8 mouse cellular contexts compared by ENCODE assay signal in the genomic region with DNA sequence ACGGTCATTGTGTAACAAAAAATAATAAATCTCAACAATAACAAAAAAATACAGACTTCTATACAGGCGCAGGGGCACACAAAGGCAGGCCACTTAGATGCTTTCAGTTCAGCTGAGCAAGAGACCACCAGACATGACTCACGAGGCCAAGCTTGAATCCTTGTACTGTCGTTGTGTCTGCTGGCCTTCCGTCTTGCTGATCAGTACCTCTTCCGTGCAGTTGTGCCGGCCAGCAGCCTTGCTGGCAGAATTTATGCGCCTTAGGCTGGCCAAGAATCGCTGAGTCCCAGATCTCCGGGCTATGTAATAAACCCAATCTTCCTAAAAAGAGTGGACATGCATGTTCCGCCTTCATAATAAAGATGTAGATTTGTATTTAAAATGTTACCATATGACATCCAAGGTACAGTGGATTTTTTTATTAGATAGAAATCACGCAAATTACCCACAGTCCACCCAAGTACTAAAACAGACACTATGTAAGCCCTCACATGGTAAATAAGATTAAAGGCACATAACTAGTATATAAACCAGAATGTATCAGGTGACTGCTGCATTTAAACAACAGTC. TPM values are rescaled to one million over a fixed set of nuclear protein-coding genes. Genes with fewer than 3 reads are reported as not detected.
DNase-seq lines count a peak whose midpoint lies in the region; ATAC-seq lines count a peak whose summit lies in the region.

No protein-coding gene starts in this region.

- no peaks in the 10 kb centered on the region for H3K27me3 ChIP-seq in heart, embryonic 12.5 days (replicated peaks)
- H3K27me3 ChIP-seq in liver, embryonic 13.5 days, result peaks cover 12% of the 10 kb centered on the region; the same call in 1 of the 2 replicates

- peak overlapping the region; percentile 97 for H3K9ac ChIP-seq in heart, embryonic 12.5 days
- H3K9ac ChIP-seq in liver, embryonic 13.5 days, result peak overlapping the region; percentile 79

- peaks cover 23% of the 10 kb centered on the region for H3K36me3 ChIP-seq in heart, embryonic 12.5 days
- H3K36me3 ChIP-seq in liver, embryonic 13.5 days, result peaks cover 9% of the 10 kb centered on the region; the same call in 1 of the 2 replicates

- H3K4me3 ChIP-seq in heart, embryonic 12.5 days, result peak overlapping the region; percentile 66
- peak overlapping the region; percentile 65 for H3K4me3 ChIP-seq in liver, embryonic 13.5 days (replicated peaks)

- DNase-seq in heart, adult 18-20 months, result peak; percentile 29 to 42
- DNase-seq in heart, postnatal 25 days (ENCODE audit: low spot score), result no peak
- DNase-seq in adrenal gland, postnatal 14 days, result peak; percentile 57
- DNase-seq in liver, embryonic 13.5 days, result no peak
- DNase-seq in frontal cortex, adult 2 months (ENCODE audit: extremely low spot score in 1 of 2, low spot score in 1 of 2), result no peak
- DNase-seq in spleen, adult 12 weeks (ENCODE audit: low spot score), result no peak

- H3K4me1 ChIP-seq in heart, embryonic 12.5 days (replicated peaks), result peaks cover 13% of the 10 kb centered on the region
- H3K4me1 ChIP-seq in liver, embryonic 13.5 days (replicated peaks), result peaks cover 12% of the 10 kb centered on the region; the same call in 1 of the 2 replicates

- intact Hi-C loops in heart, postnatal 25 days (cut with DNase I), result loop anchor here (5.0 kb wide), 1 partner anchor 184 kb away; no protein-coding TSS in a partner anchor

- H3K4me2 ChIP-seq in heart, embryonic 12.5 days, result peak overlapping the region; percentile 98
- H3K4me2 ChIP-seq in liver, embryonic 13.5 days, result peak overlapping the region; percentile 94

- no peaks in the 10 kb centered on the region for H3K9me3 ChIP-seq in heart, embryonic 12.5 days (replicated peaks)
- no peaks in the 10 kb centered on the region for H3K9me3 ChIP-seq in liver, embryonic 13.5 days (replicated peaks)

- ATAC-seq in heart, embryonic 12.5 days (ENCODE audit: insufficient number of reproducible peaks, low FRiP score), result 0 out of 2 replicates have a peak, but pooled peaks have one; percentile 29
- ATAC-seq in liver, embryonic 13.5 days (ENCODE audit: low read depth), result no peak
- no peak for ATAC-seq in cerebellum, adult (ENCODE audit: insufficient number of reproducible peaks, low FRiP score, low TSS enrichment)

- WGBS in heart, embryonic 12.5 days, result 52% methylated on average over 12 of the region's 12 CpGs
- 63% methylated on average over 12 of the region's 12 CpGs for WGBS in liver, embryonic 13.5 days (ENCODE audit: insufficient replicate concordance)

- peak overlapping the region; percentile 93 for H3K27ac ChIP-seq in heart, embryonic 12.5 days (ENCODE audit: poor library complexity, severe bottlenecking)
- 0 out of 2 replicates have a peak overlapping the region, but pooled peaks have one; percentile 29 for H3K27ac ChIP-seq in liver, embryonic 13.5 days

RNA-seq across cellular contexts. Expression of a gene that starts 13.4 kb away (rescaled TPM):
- 10 to 100 TPM; 14.3 to 19.5 TPM for total RNA-seq in heart, adult 18-20 months (2021)
- 10 to 100 TPM; 14.6 to 15.8 TPM for total RNA-seq in heart, postnatal 25 days (2021)
- 17.7 and 23.2 TPM in 2 replicates for total RNA-seq in adrenal gland, postnatal 14 days (2021)
- polyA plus RNA-seq in heart, embryonic 12.5 days (2016; fragmentation: Nextera tagmentation; extraction: Ambion mirVana), result 83.3 and 85.8 TPM in 2 replicates
- polyA plus RNA-seq in liver, embryonic 13.5 days (2015; fragmentation: Nextera tagmentation; extraction: Ambion mirVana), result 19.1 and 22.4 TPM in 2 replicates
- 110 and 115 TPM in 2 replicates for polyA plus RNA-seq in frontal cortex, adult 2 months (2012; rRNA removed)

RNA-seq across cellular contexts. Expression of a gene that starts 31.1 kb away (rescaled TPM):
- 10 to 100 TPM; 46.5 to 57.6 TPM for total RNA-seq in heart, adult 18-20 months (2021)
- 10 to 100 TPM; 52.9 to 56.6 TPM for total RNA-seq in heart, postnatal 25 days (2021)
- total RNA-seq in adrenal gland, postnatal 14 days (2021), result 234 and 260 TPM in 2 replicates
- polyA plus RNA-seq in heart, embryonic 12.5 days (2016; fragmentation: Nextera tagmentation; extraction: Ambion mirVana), result 506 and 568 TPM in 2 replicates
- polyA plus RNA-seq in liver, embryonic 13.5 days (2015; fragmentation: Nextera tagmentation; extraction: Ambion mirVana), result 173 and 234 TPM in 2 replicates
- polyA plus RNA-seq in frontal cortex, adult 2 months (2012; rRNA removed), result 104 TPM in 2 replicates

RNA-seq across cellular contexts. Expression of a gene that starts 33.5 kb away (rescaled TPM):
- total RNA-seq in heart, adult 18-20 months (2021), result under 1 TPM; 0.45 to 0.59 TPM
- under 1 TPM; 0.47 to 0.61 TPM for total RNA-seq in heart, postnatal 25 days (2021)
- 0.85 and 2.5 TPM in 2 replicates for total RNA-seq in adrenal gland, postnatal 14 days (2021)
- polyA plus RNA-seq in heart, embryonic 12.5 days (2016; fragmentation: Nextera tagmentation; extraction: Ambion mirVana), result 1.5 and 2.1 TPM in 2 replicates
- 0.13 and 0.21 TPM in 2 replicates for polyA plus RNA-seq in liver, embryonic 13.5 days (2015; fragmentation: Nextera tagmentation; extraction: Ambion mirVana)
- polyA plus RNA-seq in frontal cortex, adult 2 months (2012; rRNA removed), result 3.8 and 4.1 TPM in 2 replicates

RNA-seq across cellular contexts. Expression of a gene that starts 41.7 kb away (rescaled TPM):
- 100 to 1,000 TPM; 287 to 304 TPM for total RNA-seq in heart, adult 18-20 months (2021)
- total RNA-seq in heart, postnatal 25 days (2021), result 100 to 1,000 TPM; 413 to 439 TPM
- 7.9 and 9.9 TPM in 2 replicates for total RNA-seq in adrenal gland, postnatal 14 days (2021)
- polyA plus RNA-seq in heart, embryonic 12.5 days (2016; fragmentation: Nextera tagmentation; extraction: Ambion mirVana), result 626 and 648 TPM in 2 replicates
- 1.2 and 1.5 TPM in 2 replicates for polyA plus RNA-seq in liver, embryonic 13.5 days (2015; fragmentation: Nextera tagmentation; extraction: Ambion mirVana)
- 8.8 and 12.6 TPM in 2 replicates for polyA plus RNA-seq in frontal cortex, adult 2 months (2012; rRNA removed)

Comparison
In these comparisons a context has a peak if more than half of its experiments do, and no peak if none do; other contexts are left out.
1. DNase-seq: peak in heart, adult 18-20 months (2 of 2) and adrenal gland, postnatal 14 days (single experiment); none in heart, postnatal 25 days (single experiment), liver, embryonic 13.5 days (single experiment), frontal cortex, adult 2 months (0 of 2) and spleen, adult 12 weeks (single experiment).